Mouse (Mus musculus) liver, adult (tissue): ENCODE measurements at regions not wholly inside any gene's neighbourhood (a gene's known extent, or its start where the extent isn't known, plus 50 kb on each side); places are given as distances from the start of the nearest gene placed in this dataset.

ENCODE experiments used
- GATA4 ChIP-seq: IDR thresholded peaks from 2 replicates; pipeline ENCODE4 v1.6.1; 2014; ENCODE audit warnings: mild to moderate bottlenecking, low read length; ENCODE audit not compliant: insufficient replicate concordance

- TF ChIP-seq GATA4 = no peak
Measured at GRCm38 (mm10) chr16:57902498-57902897, 148.0 kb upstream of the Col8a1 start.

DNA sequence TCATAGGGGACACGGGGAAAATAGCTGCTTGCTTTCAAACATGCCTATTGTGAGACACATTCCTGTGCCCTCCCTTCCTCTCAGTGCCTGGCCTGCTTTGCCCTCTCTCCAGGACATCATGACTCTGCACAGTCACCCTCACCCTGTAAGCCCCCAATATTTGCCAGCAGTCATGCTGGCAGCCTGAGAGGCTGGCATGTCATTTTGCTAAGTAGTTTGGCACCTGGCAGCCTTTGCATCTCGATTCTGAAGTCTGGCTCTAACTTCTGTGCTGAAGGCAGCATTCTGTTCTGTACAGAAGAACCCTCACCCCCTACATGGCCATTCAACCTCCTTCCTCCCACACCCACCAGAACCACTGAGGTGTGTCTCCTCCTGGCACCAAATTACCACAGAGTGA lies 157.5 kb upstream of the Col8a1 start:
- TF ChIP-seq GATA4 = no peak

- TF ChIP-seq GATA4 = no peak
Measured at GRCm38 (mm10) chr16:57914506-57914905, 160.0 kb upstream of the Col8a1 start.

DNA sequence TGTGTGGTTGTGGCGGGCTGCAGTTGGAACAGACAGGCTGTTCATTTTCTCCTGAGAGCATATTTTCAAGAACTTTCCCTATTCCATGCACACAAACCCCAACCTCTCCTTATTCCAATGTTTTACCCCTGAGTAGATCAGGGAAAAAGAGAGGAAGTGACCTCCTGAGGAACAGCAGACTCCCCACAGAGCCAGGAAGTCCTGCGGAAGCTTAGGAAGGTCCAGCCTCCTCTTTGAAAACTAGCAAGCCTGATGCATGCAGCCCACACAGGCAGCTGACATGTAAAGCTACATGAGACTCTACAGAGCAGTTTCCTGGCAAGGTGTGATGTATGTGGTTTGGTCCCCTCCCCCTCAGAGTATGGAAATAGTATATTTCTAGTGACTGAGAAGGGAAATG lies 160.9 kb upstream of the Col8a1 start:
- no peak for TF ChIP-seq GATA4

- no peak for TF ChIP-seq GATA4
Measured at GRCm38 (mm10) chr16:57923447-57924129, 169.1 kb upstream of the Col8a1 start.

- TF ChIP-seq GATA4 = no peak
Measured at GRCm38 (mm10) chr16:57924130-57924495, 169.6 kb upstream of the Col8a1 start.

DNA sequence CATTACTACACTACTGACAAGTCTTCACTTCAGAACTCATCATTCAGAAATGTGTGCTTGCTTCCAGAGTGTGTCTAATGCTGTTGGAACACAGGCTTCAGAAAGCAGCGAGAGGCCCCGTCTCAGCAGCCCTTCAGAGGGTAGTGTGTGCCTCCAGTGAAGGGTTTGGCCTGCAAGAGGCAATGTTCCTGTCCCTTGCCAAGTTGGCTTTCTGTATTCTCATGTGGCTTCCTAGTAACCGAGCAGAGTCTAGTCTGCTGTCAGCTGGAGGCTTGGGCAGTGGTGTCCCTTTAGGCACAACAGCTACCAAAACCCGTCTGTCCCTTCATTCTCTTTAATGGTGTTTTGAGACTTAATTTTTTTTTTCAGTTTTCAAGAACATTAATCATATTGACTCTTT lies 173.3 kb upstream of the Col8a1 start:
- no peak for TF ChIP-seq GATA4

DNA sequence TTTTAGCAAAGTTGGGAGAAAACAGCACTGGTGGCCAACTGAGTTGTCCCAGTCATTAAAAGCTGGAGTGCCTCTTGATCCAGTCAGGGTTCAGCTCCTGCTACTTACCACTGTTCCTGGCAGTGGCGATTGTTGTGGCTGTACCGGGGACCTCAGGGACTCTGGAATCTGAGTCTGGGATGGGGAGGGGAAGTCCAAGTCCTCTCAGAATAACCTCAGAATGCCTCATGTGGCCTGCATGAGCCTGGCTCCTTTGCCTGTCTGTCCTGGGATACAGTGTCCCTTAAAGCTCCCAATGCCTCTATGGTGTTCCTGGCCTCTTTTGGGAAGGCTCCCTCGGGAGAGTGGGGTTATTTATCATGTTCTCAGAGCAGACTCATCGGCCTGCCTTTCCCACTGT lies 173.8 kb upstream of the Col8a1 start:
- TF ChIP-seq GATA4 = no peak

GRCm38 (mm10) chr16:57929151-57929764 lies 174.7 kb upstream of the Col8a1 start:
- TF ChIP-seq GATA4 = no peak

DNA sequence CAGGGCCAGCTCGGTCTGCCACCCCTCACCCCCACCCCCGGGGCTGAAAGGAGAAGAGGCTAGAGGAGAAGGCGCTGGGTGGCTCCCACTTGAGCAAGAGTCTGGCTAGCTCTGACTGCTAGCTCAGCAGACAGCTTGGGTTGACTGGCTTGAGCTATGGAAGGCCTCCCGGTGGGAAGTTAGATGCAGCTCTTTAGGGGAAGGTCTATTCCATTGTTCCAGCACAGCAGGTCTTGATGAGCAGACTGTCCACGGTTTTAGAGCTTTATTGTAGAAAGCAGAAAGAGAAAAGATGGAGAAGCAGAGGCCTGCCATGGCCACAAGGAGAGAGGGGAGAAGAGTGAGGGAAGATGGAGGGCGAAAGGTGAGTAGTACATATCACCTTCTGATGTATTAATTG lies 190.9 kb upstream of the Col8a1 start:
- no peak for TF ChIP-seq GATA4

DNA sequence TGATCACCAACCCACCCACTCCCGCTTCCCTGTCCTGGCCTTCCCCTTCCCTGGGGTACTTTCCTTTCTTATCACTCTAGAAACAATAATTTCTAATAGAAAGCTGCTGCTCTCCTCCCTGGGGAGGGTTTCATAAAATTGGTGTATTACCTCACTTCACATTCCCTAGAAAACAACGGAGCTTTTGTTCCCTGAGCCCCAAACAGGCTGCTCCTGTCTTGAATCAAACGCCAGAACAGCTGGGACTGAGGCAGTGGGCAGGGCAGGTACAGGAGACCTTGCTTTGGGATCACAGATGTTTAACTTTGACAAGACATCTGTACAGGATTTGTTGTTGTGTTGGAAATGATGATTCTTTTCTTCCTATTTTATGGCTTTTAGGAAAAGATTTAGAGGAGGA lies 192.8 kb upstream of the Col8a1 start:
- TF ChIP-seq GATA4 = no peak

DNA sequence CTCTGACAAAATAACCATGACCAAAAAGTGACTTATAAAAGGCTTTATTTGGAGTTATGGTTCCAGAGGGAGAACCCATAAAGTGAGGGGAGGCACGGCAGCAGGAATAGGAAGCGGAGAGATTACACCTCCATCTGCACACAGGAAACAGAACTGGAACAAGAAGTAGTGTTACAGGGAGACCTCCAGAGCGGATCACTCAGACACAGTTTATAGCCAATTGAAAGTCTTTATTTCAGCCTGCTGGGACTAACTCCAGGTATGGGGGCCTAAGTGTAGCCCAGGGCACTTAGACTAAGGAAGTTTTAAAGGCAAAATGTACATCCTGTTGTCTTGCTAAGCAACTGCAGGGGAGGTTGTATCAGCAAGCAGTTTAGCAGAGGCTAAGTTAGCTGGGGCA lies 195.1 kb upstream of the Col8a1 start:
- TF ChIP-seq GATA4 = no peak

- TF ChIP-seq GATA4 = no peak
Measured at GRCm38 (mm10) chr16:57970956-57971355, 216.4 kb upstream of the Col8a1 start.

- TF ChIP-seq GATA4 = no peak
Measured at GRCm38 (mm10) chr16:57984111-57984510, 229.6 kb upstream of the Col8a1 start.

GRCm38 (mm10) chr16:58005740-58006139 lies 251.2 kb upstream of the Col8a1 start:
- no peak for TF ChIP-seq GATA4

DNA sequence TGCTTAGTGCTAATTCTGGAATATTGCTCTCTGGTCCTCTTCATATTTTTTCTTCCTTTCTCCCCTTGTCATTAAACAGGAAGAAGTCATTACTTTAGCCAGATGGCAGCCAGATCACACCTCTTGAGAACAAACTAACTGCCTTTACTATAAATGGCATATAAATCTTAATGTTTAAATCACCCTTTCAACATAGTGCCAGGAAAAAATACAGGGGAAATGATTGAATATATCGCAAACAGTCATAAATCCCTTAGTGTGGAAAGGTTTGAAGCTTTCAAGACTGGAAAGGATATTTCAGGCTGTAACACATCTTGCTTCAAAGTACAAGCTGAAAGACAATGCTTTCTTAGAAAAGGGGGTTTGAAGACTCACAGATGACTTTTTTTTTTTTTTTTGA lies 259.0 kb upstream of the Col8a1 start:
- TF ChIP-seq GATA4 = no peak

- no peak for TF ChIP-seq GATA4
Measured at GRCm38 (mm10) chr16:58027525-58027924, 273.0 kb upstream of the Col8a1 start.
